Mouse (Mus musculus) right cerebral cortex, adult 18-20 months (tissue): ENCODE measurements around the gene Il17c.

Experiments
- DNase-seq: peaks from one replicate; pipeline ENCODE4 v3.0.0; 2022; ENCODE audit warnings: mixed read lengths

The Il17c gene

DNA sequence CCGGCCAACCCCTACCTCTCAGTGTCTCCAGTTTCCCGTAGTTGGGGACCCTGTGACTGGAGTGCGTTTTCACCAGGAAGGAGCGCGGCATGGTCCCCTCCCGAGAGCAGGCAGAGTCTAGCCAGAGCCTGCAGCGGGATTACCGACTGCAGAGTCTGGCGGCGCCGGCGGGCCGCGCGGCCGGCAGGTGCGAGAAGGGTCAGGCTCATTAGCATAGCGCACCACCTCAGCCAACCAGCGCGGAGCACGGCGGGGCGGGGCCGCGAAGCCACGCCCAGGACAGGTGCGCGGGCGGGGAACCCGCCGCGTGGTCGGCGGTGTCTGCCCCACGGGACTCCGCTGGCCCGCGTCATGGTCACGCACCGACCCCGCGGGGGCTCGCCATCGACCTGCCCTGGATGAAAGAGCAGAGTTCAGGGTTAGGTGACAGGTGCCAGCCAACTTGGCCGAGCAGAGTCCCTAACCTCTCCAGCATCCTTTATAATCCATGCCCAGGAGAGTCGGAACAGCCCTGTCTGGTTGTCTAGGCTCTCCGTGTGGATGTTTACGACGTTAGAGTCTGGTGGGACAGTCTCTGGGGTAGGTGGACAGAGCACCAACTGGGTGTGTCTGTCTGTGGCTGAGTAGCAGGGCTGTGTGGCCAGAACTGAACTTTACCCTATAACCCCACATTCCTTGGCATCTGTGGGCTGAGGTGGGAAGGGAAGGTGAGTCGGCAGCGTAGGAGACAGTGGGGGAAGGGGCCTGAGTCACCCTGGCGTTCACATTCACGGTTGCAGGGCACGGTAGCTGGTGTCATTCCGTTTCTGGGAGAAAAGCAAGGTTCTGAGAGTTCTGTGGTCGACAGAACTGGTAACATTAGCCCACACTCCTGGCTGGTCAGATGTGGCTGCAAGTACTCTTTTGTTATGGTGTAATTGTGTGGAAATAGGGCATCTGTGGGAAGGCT lies 39.0 kb downstream of the Il17c start, which contains the start of gene Snai3:
Gene Snai3, minus strand, starts transcription at position 210 of the 949 bp plus-strand sequence.
- DNase-seq: no peak

DNA sequence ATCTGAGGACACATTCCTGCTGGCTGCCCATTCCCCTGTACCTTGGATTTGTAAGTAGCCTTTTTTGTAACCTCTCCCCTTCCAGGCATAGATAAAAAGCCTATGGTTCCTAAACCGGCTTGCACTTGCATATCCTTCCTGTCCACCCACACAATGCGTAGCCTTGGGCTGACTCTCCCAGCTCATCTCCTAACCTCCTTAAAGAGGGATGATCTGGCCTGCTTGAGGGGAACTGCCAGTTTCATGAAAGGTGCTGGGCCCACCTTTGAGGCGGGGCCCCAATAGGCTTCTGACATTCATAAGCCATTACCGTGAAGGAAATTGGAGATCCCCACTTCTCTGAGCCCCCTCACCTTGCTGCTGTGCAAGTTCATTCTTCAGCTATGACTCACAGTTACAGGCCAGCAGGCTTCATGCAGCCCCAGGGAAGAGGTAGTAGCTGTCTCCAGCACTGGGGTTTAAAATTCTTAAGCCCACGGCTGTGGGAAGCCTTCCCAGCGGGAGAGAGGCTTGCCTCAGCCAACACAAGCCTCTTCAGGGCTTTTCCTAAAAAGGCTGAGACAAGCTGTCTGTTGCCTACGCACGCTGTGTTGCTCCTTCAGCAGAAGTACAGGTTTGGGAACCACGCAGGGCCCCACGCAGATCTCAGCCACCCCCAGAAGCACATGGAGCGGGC lies 39.8 kb downstream of the Il17c start:
- DNase-seq: peak; percentile 92

DNA sequence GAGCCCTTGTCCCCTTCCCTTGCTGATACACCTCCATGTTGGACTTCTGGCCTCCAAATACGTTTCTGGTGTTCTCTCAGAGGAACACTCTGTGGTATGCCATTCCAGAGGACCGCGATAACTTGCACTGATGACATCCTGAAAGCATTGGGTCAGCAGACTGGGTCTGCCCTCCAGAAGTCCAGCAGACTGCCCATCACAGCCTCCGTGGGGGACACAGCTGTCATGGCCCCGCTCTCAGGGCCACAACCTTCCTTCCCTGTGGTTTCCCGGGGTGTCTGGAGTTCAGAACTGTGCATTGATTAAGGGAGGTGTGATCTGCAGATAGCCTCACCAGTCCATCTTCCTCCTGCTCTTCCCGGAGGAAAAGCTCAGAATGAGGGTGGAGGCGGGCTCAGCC lies 40.7 kb downstream of the Il17c start:
- no peak for DNase-seq

DNA sequence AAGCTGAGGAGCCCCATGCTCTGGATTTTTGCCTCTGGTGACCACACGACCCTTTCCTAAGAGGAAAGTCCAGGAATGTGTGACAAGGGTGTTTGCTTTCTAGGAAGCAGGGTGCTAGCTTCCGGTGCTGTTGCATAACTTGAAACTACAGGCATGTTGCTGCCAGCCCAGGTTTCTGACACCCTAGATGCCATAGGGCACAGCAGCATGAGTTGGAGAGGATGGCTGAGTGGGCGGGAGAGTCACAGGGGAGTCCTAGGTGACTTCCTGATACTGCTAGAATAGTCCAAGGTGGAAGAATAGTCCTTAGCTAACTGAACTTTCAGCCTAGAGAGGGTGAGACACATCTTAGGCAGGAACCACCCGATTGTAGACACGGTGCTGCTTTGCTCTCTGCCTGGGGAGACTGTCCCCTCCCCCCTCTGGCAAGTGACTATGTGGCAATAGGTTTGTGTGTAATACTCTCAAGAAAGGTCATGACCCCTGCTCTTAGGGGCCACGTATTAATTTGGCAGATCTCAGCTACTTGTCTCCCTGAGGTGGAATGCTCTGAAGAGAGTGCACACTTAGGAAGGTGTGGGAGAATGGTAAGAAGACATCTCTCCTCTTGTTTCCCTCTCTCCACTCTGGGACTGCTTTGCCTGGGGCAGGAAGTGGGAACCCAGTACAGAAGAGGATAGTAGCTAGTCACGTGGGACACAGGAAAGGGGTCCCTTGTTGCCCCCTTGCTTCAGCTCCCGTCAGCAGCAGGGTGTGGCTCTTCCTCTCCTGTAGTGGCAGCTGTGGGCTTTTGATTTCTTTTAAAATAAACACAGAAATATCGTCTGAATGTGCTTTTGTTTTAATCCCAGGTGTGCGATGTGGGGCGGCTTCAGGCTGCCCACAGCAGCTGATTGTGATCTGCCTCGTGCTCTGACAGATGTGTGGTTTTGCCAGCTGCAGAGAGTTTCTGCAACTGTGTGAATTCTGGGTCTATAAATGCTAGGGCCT lies 42.1 kb downstream of the Il17c start:
- no peak for DNase-seq

DNA sequence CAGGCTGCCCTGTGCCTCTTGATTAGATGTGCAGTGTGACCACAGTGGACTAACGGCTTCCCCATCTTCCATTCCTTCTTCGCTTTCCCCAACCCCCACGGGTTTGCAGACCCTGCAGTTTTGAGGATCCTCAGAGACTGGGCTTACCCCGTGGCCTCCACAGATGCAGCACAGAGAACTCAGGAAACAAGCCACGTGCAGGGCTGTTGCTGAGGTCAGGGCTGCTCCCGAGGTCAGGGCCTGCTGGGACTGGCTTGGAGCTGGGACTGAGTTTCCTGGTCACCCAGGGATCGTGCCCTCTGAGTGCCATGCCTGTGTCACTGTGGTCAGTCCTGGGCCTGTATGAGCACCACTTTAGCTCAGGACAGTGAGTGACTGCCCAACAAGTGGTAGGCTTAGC lies 43.2 kb downstream of the Il17c start:
- DNase-seq: no peak

DNA sequence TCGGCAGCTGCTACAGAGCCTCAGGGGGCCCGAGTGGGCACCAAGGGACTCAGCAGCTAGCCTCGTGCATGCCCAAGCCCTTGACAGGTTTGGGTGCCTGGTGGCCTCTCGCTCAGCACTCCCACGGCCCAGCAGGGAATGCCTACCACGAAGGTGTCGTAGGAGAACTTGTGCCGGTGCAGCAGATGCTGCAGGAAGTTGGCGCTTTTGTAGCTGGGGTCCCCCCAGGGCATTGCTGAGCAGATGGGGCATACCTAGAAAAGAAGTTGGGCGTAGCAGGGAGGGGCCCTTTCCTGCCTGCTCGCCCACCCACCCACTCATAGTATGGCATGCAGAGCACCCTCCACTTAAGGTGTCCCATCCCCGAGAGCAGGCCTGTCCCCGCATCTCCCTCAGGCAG lies 46.0 kb downstream of the Il17c start:
- DNase-seq: no peak

DNA sequence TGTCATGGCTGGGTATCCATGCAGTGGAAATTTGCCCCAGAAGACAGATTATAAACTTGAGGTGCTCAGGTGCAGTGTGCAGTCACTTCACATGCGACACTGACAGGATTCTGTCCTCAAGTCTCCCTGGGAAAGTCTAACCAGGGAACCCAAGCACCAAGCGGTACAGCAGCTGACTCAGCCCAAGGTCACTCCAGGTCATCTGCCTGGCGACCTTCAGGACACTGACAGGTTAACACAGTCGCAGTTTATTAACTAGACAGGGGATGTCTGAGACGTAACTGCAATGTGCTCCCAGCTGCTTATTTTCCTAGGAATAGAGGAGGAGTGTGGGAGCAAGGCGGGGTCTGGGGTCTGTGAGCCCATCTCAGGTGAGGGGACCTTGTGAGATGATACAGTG lies 47.6 kb downstream of the Il17c start:
- no peak for DNase-seq

DNA sequence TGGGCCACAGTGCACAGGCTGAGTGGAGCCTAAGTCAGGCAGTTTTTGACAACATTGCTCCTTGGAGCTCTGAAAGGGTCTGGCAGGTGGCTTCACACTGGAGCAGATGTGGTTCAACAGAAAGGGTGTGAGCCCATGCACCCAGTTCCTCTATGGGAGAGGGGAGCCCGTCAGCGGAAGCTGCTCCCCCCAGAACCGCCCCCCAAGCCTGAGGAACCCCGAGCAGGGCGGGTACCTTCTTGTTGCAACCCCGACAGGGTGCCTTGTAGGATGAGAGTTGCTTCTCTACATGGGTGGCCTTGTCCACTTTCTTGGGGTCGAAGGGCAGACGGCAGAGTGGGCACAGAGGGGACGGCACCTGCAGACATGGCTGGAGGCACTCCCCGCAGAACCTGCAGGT lies 48.1 kb downstream of the Il17c start:
- no peak for DNase-seq

DNA sequence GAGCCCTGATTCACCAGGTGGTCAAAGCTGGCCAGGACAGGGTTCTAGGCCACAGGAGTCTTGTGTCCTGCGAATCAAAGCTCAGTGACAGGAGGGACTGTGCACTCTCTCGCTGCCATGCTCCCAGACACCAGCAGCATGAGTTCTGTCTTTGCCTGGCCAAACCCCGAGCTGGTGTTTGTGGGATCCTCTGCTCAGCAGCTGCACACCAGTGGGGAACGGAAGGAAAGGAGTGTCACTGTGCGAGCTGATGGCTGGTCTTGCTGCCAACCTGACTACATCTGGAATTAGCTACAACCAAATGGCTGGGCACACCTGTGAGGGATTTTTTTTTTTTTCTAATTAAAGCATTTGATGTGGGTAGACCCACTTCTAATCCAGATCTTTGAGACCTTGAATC lies 48.9 kb downstream of the Il17c start:
- DNase-seq: no peak
